Mouse (Mus musculus) neutrophil, adult 5-6 weeks (primary cell): ENCODE data around the gene Fez2. TPM values are rescaled to one million over a fixed set of nuclear protein-coding genes. Genes with fewer than 3 reads are reported as not detected.

Source experiments
- ATAC-seq: fragments of 151-379, 151-347 bp; 2 replicates; pipeline ENCODE4 v1.8.0; 2017; ENCODE audit warnings: mild to moderate bottlenecking, moderate TSS enrichment; ENCODE audit not compliant: insufficient number of reproducible peaks, poor library complexity, low FRiP score, severe bottlenecking; ENCODE audit errors: extremely low read depth
- total RNA-seq: library from RNA; stranded (forward); fragments of 200-1000 nt; gene quantifications from 2 replicates; pipeline ENCODE4 v1.2.3, GENCODE M21; 2017

Fez2 gene
- total RNA-seq, 1 experiment from 2014 or later = 17.1 TPM

GRCm38 (mm10) chr17:78374756-78375155, 43.2 kb downstream of the Fez2 start:
- ATAC-seq = no peak

DNA sequence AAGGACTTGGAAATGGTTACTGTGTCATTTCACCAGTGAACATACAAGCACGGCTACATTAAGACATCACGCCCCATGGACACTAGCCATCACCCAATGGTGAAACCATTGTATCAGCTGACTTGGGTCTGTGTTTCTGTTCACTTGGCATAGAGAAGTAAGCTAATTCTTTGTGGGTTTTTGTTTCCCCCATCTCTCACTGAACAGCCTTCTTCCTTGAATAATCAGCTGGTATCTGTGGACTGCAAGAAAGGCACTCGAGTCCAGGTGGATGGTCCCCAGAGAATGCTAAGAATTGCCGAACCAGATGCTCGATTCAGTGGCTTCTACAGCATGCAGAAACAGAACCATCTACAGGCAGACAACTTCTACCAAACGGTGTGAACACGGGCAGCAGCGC, 44.1 kb downstream of the Fez2 start:
- no peak for ATAC-seq

DNA sequence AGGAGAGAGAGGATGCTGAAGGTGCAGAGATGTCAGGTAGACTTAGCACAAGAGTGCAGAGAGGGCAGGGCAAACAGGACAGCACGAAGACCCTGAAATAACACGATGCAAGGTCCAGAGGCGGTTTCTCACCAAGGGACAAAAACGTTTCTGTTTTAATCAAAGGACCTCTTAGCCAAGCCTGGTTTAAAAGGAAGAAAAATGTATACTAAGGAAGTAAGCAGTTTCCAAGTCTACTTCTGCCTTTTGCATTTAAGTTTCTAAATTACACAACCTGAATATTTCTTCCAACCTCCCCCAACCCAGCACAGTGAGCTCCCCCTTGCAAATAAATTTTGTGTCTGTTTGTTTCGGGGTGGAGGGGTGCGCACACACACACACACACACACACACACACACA, 44.8 kb downstream of the Fez2 start:
- no peak for ATAC-seq

- peak; percentile 57; the same call in 1 of the 2 replicates for ATAC-seq
These were observed 47.5 kb downstream of the Fez2 start for GRCm38 (mm10) chr17:78370445-78370844.

- ATAC-seq = no peak
These were observed 49.5 kb downstream of the Fez2 start for GRCm38 (mm10) chr17:78368481-78368880.

DNA sequence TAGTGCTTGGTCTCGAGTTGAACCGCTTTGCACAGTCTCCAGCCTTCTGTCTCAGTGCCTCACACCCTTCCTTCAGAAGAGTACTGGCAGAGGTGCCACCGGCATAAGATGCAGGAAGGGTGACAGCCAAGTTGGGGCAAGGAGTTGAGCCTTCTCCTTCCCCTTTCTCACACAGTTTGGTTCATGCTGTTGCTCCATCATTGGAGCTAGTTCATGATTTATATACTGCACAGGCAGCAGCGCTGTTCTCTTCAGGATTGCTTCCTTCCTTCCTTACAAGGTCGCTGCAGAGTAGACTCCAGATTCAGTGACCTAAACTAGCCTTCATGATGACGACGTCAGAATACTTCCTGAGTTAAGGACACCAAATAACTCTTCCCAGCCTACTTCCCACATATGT, 51.9 kb downstream of the Fez2 start:
- no peak for ATAC-seq

GRCm38 (mm10) chr17:78364555-78365302, 53.2 kb downstream of the Fez2 start:
- ATAC-seq = no peak

DNA sequence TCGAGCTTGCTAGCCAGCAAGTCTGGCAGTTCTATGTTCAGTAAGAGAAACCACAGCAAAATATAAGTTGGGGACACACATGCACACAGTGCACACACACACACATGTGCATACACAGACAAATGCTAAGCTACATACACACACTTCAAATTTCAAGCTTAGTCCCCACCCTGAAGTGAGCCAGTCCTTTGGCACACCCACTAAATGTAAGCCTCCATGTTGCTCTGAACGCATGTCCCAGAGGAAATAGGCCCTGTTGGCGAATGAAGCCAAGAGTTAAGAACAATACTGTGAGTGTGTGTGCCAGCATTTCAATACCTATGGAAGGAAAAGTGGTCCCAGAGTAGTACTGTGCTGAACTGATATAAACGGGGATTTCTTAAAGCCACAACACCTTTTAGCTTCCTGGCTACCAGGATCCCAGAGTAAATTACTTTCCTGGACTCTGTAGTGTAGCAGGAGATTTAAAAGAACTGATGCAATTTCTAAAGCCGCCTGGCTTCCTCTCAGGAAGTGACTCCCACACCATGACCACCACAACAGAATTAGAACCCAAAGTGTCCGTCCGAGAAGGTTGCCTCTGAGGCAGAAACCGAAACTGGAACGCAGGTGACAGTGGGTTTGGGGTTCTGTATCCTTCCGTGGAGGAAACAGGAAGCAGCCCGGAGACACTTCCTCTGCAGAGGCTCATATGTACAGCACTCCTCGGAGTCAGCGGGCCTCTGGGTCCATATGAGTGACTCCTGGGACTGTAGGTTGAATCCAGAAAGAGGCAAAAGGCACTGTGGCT, 55.8 kb downstream of the Fez2 start:
- ATAC-seq = peak; percentile 91

GRCm38 (mm10) chr17:78358251-78358726, 59.7 kb downstream of the Fez2 start:
- ATAC-seq = no peak

DNA sequence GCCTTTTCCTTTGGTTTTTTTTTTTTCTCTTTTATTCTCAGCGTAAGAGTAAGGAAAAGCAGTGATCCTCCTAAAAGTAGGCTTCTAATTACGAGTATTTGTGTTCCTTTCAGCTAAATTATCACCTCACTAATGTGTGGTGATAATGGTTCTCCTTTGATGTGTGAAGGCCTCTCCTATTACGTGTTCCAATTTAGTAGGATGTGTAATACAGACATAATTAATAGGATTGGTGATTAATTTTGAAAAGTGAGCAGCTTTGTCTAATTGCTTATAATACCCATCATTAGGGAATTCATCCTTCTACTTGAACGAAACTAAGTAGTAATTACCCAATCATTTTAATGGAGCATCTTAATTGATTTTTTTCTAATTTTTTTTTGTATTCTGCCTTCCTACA, 60.2 kb downstream of the Fez2 start:
- ATAC-seq = no peak

DNA sequence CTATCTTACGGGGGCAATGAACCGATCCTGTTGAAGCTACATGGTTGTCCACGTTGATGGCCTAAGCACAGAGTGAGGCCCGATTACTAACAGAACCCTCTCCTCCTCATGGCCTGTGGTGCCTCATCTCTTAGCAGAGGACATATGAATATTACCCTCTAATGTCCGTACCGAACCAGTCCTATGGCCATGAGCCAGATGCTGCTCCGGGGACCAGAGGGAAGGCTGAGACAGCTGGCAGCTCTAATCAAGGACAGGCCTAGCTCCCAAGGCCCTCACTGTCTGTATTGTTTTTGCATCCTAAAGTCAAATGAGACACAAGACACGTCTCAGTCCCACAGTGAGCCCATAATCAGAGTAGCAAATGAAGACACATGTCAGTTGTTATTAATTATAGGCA, 62.3 kb downstream of the Fez2 start:
- no peak for ATAC-seq

- no peak for ATAC-seq
These were observed 63.1 kb downstream of the Fez2 start for GRCm38 (mm10) chr17:78354871-78355270.

GRCm38 (mm10) chr17:78354411-78354810, 63.5 kb downstream of the Fez2 start:
- no peak for ATAC-seq

- no peak for ATAC-seq
These were observed 65.5 kb downstream of the Fez2 start for GRCm38 (mm10) chr17:78352500-78352855.

- ATAC-seq = peak; percentile 65
These were observed 66.1 kb downstream of the Fez2 start for GRCm38 (mm10) chr17:78351676-78352499.

GRCm38 (mm10) chr17:78347111-78347801, 70.7 kb downstream of the Fez2 start:
- ATAC-seq = no peak

- ATAC-seq = no peak
These were observed 74.3 kb downstream of the Fez2 start for GRCm38 (mm10) chr17:78343688-78344087.

- no peak for ATAC-seq
These were observed 82.7 kb downstream of the Fez2 start for GRCm38 (mm10) chr17:78335250-78335649.

GRCm38 (mm10) chr17:78333275-78333674, 84.7 kb downstream of the Fez2 start:
- no peak for ATAC-seq
